Mouse (Mus musculus) bone marrow macrophage, adult 2 months (primary cell): Measurements from ENCODE around the gene Prkcb. TPM values are rescaled to one million over a fixed set of nuclear protein-coding genes. Genes with fewer than 3 reads are reported as not detected.

Experiments used
- H3K27ac ChIP-seq: 2 replicates; pipeline ENCODE4 v1.5.1; 2012; ENCODE audit warnings: low read depth, low read length; ENCODE audit not compliant: insufficient read depth
- H3K4me1 ChIP-seq: 2 replicates; pipeline ENCODE4 v1.6.1; 2012; ENCODE audit warnings: low read length; ENCODE audit not compliant: control insufficient read depth, insufficient read depth
- H3K4me3 ChIP-seq: 2 replicates; pipeline ENCODE4 v1.5.1; 2012; ENCODE audit warnings: mild to moderate bottlenecking, low read length, moderate library complexity; ENCODE audit not compliant: insufficient read depth
- CTCF ChIP-seq: IDR thresholded peaks from 2 replicates; pipeline ENCODE4 v1.5.1; 2012; ENCODE audit warnings: low read depth, mild to moderate bottlenecking, low read length, moderate library complexity
- POLR2A ChIP-seq: IDR thresholded peaks from 2 replicates; pipeline ENCODE4 v1.6.1; 2012; ENCODE audit warnings: mild to moderate bottlenecking, low read depth, low read length, borderline replicate concordance
- polyA plus RNA-seq: library from polyadenylated mRNA; stranded (reverse); fragments of >200 nt; gene quantifications from 2 replicates; pipeline ENCODE4 v1.2.4, GENCODE M21; 2012; ENCODE audit not compliant: missing spikeins, insufficient read depth, insufficient read length

Gene Prkcb
- polyA plus RNA-seq, 1 experiment: 196 TPM

GRCm38 (mm10) chr7:122596596-122597170 lies 308.1 kb downstream of the Prkcb start:
- TF ChIP-seq POLR2A (no peak), CTCF (no peak)
- Histone ChIP-seq H3K4me1 (no peaks in the 10 kb centered on the region), H3K27ac (no peak overlapping the region), H3K4me3 (no peak overlapping the region)

GRCm38 (mm10) chr7:122597313-122597712 lies 308.8 kb downstream of the Prkcb start:
- Histone ChIP-seq H3K4me3 (no peak overlapping the region), H3K4me1 (no peaks in the 10 kb centered on the region), H3K27ac (no peak overlapping the region)
- TF ChIP-seq CTCF (no peak), POLR2A (no peak)

GRCm38 (mm10) chr7:122600856-122601255 lies 312.3 kb downstream of the Prkcb start:
- no peak overlapping the region for H3K4me3 ChIP-seq
- H3K4me1 ChIP-seq: no peaks in the 10 kb centered on the region
- TF ChIP-seq CTCF (no peak), POLR2A (no peak)
- H3K27ac ChIP-seq: no peak overlapping the region

GRCm38 (mm10) chr7:122605066-122605465 lies 316.5 kb downstream of the Prkcb start:
- no peak overlapping the region for H3K27ac ChIP-seq
- TF ChIP-seq CTCF (no peak), POLR2A (no peak)
- H3K4me1 ChIP-seq: no peaks in the 10 kb centered on the region

GRCm38 (mm10) chr7:122609420-122609819 lies 320.9 kb downstream of the Prkcb start:
- TF ChIP-seq CTCF (no peak), POLR2A (no peak)

More at GRCm38 (mm10) chr7:122605066-122605465, 316.5 kb downstream of the Prkcb start:
- no peak overlapping the region for H3K4me3 ChIP-seq

GRCm38 (mm10) chr7:122610161-122610560 lies 321.6 kb downstream of the Prkcb start:
- Histone ChIP-seq H3K4me1 (no peaks in the 10 kb centered on the region), H3K4me3 (no peak overlapping the region), H3K27ac (no peak overlapping the region)
- TF ChIP-seq POLR2A: no peak
- TF ChIP-seq CTCF: no peak

More at GRCm38 (mm10) chr7:122609420-122609819, 320.9 kb downstream of the Prkcb start:
- no peaks in the 10 kb centered on the region for H3K4me1 ChIP-seq
- no peak overlapping the region for H3K27ac ChIP-seq
- H3K4me3 ChIP-seq: no peak overlapping the region

GRCm38 (mm10) chr7:122613876-122614275 lies 325.3 kb downstream of the Prkcb start:
- no peaks in the 10 kb centered on the region for H3K4me1 ChIP-seq
- H3K4me3 ChIP-seq: no peak overlapping the region
- no peak for TF ChIP-seq CTCF
- TF ChIP-seq POLR2A: no peak
- H3K27ac ChIP-seq: no peak overlapping the region

- Histone ChIP-seq H3K27ac (no peak overlapping the region), H3K4me3 (no peak overlapping the region), H3K4me1 (no peaks in the 10 kb centered on the region)
- TF ChIP-seq POLR2A: no peak
- no peak for TF ChIP-seq CTCF
Observed at GRCm38 (mm10) chr7:122622125-122622774, 333.7 kb downstream of the Prkcb start.

GRCm38 (mm10) chr7:122623753-122624152 lies 335.2 kb downstream of the Prkcb start:
- no peak for TF ChIP-seq CTCF
- TF ChIP-seq POLR2A: no peak
- Histone ChIP-seq H3K27ac (no peak overlapping the region), H3K4me1 (no peaks in the 10 kb centered on the region)

GRCm38 (mm10) chr7:122628050-122628449 lies 339.5 kb downstream of the Prkcb start:
- no peak overlapping the region for H3K4me3 ChIP-seq
- H3K4me1 ChIP-seq: no peaks in the 10 kb centered on the region
- no peak for TF ChIP-seq POLR2A
- no peak for TF ChIP-seq CTCF
- H3K27ac ChIP-seq: no peak overlapping the region

More at GRCm38 (mm10) chr7:122623753-122624152, 335.2 kb downstream of the Prkcb start:
- H3K4me3 ChIP-seq: no peak overlapping the region
